Mouse (Mus musculus) intestine, embryonic 16.5 days (tissue): Measurements from ENCODE around the gene Trp73. TPM values are rescaled to one million over a fixed set of nuclear protein-coding genes. Genes with fewer than 3 reads are reported as not detected.

Source experiments
- ATAC-seq: fragments of 200-750 bp; cut with Nextera tagmentation; 2 replicates; pipeline ENCODE4 v1.8.0; 2017; ENCODE audit warnings: moderate TSS enrichment, moderate library complexity
- H3K27ac ChIP-seq: fragments of 300-500 bp; sonication (generic); 2 replicates; pipeline ENCODE4 v1.5.1; 2014; ENCODE audit warnings: mild to moderate bottlenecking, low read length
- H3K27me3 ChIP-seq: fragments of 300-500 bp; sonication (generic); replicated peaks from 2 replicates; pipeline ENCODE4 v1.6.1; 2014; ENCODE audit warnings: low read length, control low read depth, mixed read lengths; ENCODE audit not compliant: control insufficient read depth, insufficient read depth
- H3K36me3 ChIP-seq: fragments of 300-500 bp; sonication (generic); 2 replicates; pipeline ENCODE4 v1.6.1; 2014; ENCODE audit warnings: low read length, control low read depth; ENCODE audit not compliant: control insufficient read depth, insufficient read depth
- H3K4me1 ChIP-seq: fragments of 300-500 bp; sonication (generic); 2 replicates; pipeline ENCODE4 v1.6.1; 2014; ENCODE audit warnings: low read length, control low read depth, mixed read lengths; ENCODE audit not compliant: control insufficient read depth, insufficient read depth
- H3K4me2 ChIP-seq: fragments of 300-500 bp; sonication (generic); 2 replicates; pipeline ENCODE4 v1.6.1; 2014; ENCODE audit warnings: low read depth, low read length, control low read depth
- H3K4me3 ChIP-seq: fragments of 300-500 bp; sonication (generic); 2 replicates; pipeline ENCODE4 v1.5.1; 2014; ENCODE audit warnings: mild to moderate bottlenecking, low read length
- H3K9ac ChIP-seq: fragments of 300-500 bp; sonication (generic); 2 replicates; pipeline ENCODE4 v1.6.1; 2014; ENCODE audit warnings: low read depth, low read length
- H3K9me3 ChIP-seq: fragments of 300-500 bp; sonication (generic); 2 replicates; pipeline ENCODE4 v1.6.1; 2016; ENCODE audit warnings: low read length, control low read depth; ENCODE audit not compliant: control insufficient read depth
- WGBS: fragments of 180-500 bp; shearing (Covaris S2); extraction: QIAGEN DNeasy Blood & Tissue Kit; methylation state at CpG from one replicate; pipeline ENCODE4 v1.1.7; 2014; 5-methylcytosine and 5-hydroxymethylcytosine counted together
- polyA plus RNA-seq: library from polyadenylated mRNA; unstranded; fragments of >200 nt; fragmentation: Nextera tagmentation; extraction: Ambion mirVana; gene quantifications from 2 replicates; pipeline ENCODE4 v1.2.1, GENCODE M21; 2015

The Trp73 gene
- 0.11 and 0.12 TPM in 2 replicates for polyA plus RNA-seq

- H3K4me1 ChIP-seq = peaks cover 25% of the 10 kb centered on the region
- no peak within 1 kb of the TSS for H3K27ac ChIP-seq
- H3K9me3 ChIP-seq = no peaks in the 10 kb centered on the region
- peaks cover 46% of the 10 kb centered on the region for H3K27me3 ChIP-seq
- 0% methylated on average over 3 of the region's 4 CpGs for WGBS
- peak within 1 kb of the TSS; percentile 51 for H3K4me3 ChIP-seq
- peak within 1 kb of the TSS; percentile 90 for H3K4me2 ChIP-seq
- no peaks in the 10 kb centered on the region for H3K36me3 ChIP-seq
- H3K9ac ChIP-seq = peak within 1 kb of the TSS; percentile 64
- ATAC-seq = no peak
Observed at GRCm38 (mm10) chr4:154140182-154140212, at the start of gene Trp73. Gene Trp73 (minus strand): TSS chr4:154140208.

- H3K9me3 ChIP-seq = no peaks in the 10 kb centered on the region
- H3K36me3 ChIP-seq = no peaks in the 10 kb centered on the region
- H3K27ac ChIP-seq = no peak overlapping the region
- H3K4me1 ChIP-seq = no peaks in the 10 kb centered on the region
- no peak for ATAC-seq
- 66% methylated on average over 8 of the region's 8 CpGs for WGBS
- H3K4me3 ChIP-seq = no peak overlapping the region
- H3K9ac ChIP-seq = no peak overlapping the region
- H3K27me3 ChIP-seq = no peaks in the 10 kb centered on the region
- H3K4me2 ChIP-seq = no peak overlapping the region
Observed at GRCm38 (mm10) chr4:154188948-154189347, 48.9 kb upstream of the Trp73 start.

GRCm38 (mm10) chr4:154186002-154186537 is 46.1 kb upstream of the Trp73 start:
- Histone ChIP-seq H3K4me2 (no peak overlapping the region), H3K9me3 (no peaks in the 10 kb centered on the region), H3K27ac (no peak overlapping the region), H3K36me3 (no peaks in the 10 kb centered on the region), H3K4me1 (no peaks in the 10 kb centered on the region), H3K4me3 (no peak overlapping the region), H3K9ac (no peak overlapping the region), H3K27me3 (no peaks in the 10 kb centered on the region)
- ATAC-seq = no peak
- WGBS = 54% methylated on average over 11 of the region's 11 CpGs

- H3K4me3 ChIP-seq = no peak overlapping the region
- no peak for ATAC-seq
- H3K9me3 ChIP-seq = no peaks in the 10 kb centered on the region
Observed at GRCm38 (mm10) chr4:154185001-154185400, 45.0 kb upstream of the Trp73 start.

GRCm38 (mm10) chr4:154183566-154183965 is 43.6 kb upstream of the Trp73 start:
- no peak overlapping the region for H3K27ac ChIP-seq
- no peak overlapping the region for H3K4me3 ChIP-seq
- H3K4me2 ChIP-seq = no peak overlapping the region
- ATAC-seq = no peak
- no peak overlapping the region for H3K9ac ChIP-seq
- H3K9me3 ChIP-seq = no peaks in the 10 kb centered on the region
- 84% methylated on average over 5 of the region's 5 CpGs for WGBS
- no peaks in the 10 kb centered on the region for H3K36me3 ChIP-seq
- H3K27me3 ChIP-seq = no peaks in the 10 kb centered on the region
- H3K4me1 ChIP-seq = no peaks in the 10 kb centered on the region

More at GRCm38 (mm10) chr4:154185001-154185400, 45.0 kb upstream of the Trp73 start:
- Histone ChIP-seq H3K27me3 (no peaks in the 10 kb centered on the region), H3K9ac (no peak overlapping the region), H3K36me3 (no peaks in the 10 kb centered on the region), H3K4me2 (no peak overlapping the region), H3K4me1 (no peaks in the 10 kb centered on the region), H3K27ac (no peak overlapping the region)
- WGBS = 65% methylated on average over 5 of the region's 5 CpGs

- WGBS = 52% methylated on average over 7 of the region's 7 CpGs
- Histone ChIP-seq H3K36me3 (no peaks in the 10 kb centered on the region), H3K9me3 (no peaks in the 10 kb centered on the region), H3K4me2 (no peak overlapping the region), H3K4me1 (no peaks in the 10 kb centered on the region), H3K27me3 (no peaks in the 10 kb centered on the region), H3K4me3 (no peak overlapping the region), H3K27ac (no peak overlapping the region), H3K9ac (no peak overlapping the region)
- no peak for ATAC-seq
Observed at GRCm38 (mm10) chr4:154181001-154181400, 41.0 kb upstream of the Trp73 start.

- Histone ChIP-seq H3K4me3 (no peak overlapping the region), H3K27ac (no peak overlapping the region), H3K4me2 (no peak overlapping the region), H3K36me3 (no peaks in the 10 kb centered on the region), H3K9me3 (no peaks in the 10 kb centered on the region), H3K4me1 (no peaks in the 10 kb centered on the region), H3K27me3 (peaks cover 4% of the 10 kb centered on the region; the same call in 1 of the 2 replicates), H3K9ac (no peak overlapping the region)
- ATAC-seq = peak; percentile 44
- 52% methylated on average over 8 of the region's 8 CpGs for WGBS
Observed at GRCm38 (mm10) chr4:154177257-154177656, 37.2 kb upstream of the Trp73 start.

GRCm38 (mm10) chr4:154171931-154172604 is 32.1 kb upstream of the Trp73 start:
- H3K27me3 ChIP-seq = peaks cover 42% of the 10 kb centered on the region

GRCm38 (mm10) chr4:154171151-154171930 is 31.3 kb upstream of the Trp73 start:
- ATAC-seq = peak; percentile 12; the same call in 1 of the 2 replicates
- H3K27me3 ChIP-seq = peaks cover 42% of the 10 kb centered on the region
- H3K4me2 ChIP-seq = peak overlapping the region; percentile 93
- H3K9me3 ChIP-seq = no peaks in the 10 kb centered on the region
- peak overlapping the region; percentile 54 for H3K4me3 ChIP-seq
- H3K9ac ChIP-seq = peak overlapping the region; percentile 61
- WGBS = 2% methylated on average over 37 of the region's 37 CpGs
- H3K36me3 ChIP-seq = no peaks in the 10 kb centered on the region
- H3K27ac ChIP-seq = no peak overlapping the region
- peaks cover 11% of the 10 kb centered on the region; the same call in 1 of the 2 replicates for H3K4me1 ChIP-seq

More at GRCm38 (mm10) chr4:154171931-154172604, 32.1 kb upstream of the Trp73 start:
- no peak overlapping the region for H3K27ac ChIP-seq
- H3K4me1 ChIP-seq = peaks cover 11% of the 10 kb centered on the region; the same call in 1 of the 2 replicates
- peak overlapping the region; percentile 6; the same call in 1 of the 2 replicates for H3K9ac ChIP-seq
- peak overlapping the region; percentile 54 for H3K4me3 ChIP-seq
- H3K9me3 ChIP-seq = no peaks in the 10 kb centered on the region
- H3K36me3 ChIP-seq = no peaks in the 10 kb centered on the region
- ATAC-seq = no peak
- WGBS = 40% methylated on average over 13 of the region's 13 CpGs
- peak overlapping the region; percentile 93 for H3K4me2 ChIP-seq
